Mouse (Mus musculus) spleen, adult 2 months (tissue): ENCODE measurements around the gene Gm5936. TPM values are rescaled to one million over a fixed set of nuclear protein-coding genes. Genes with fewer than 3 reads are reported as not detected.
"Not testable (repeated sequence)": the region's sequence is repeated elsewhere in the genome, so short reads cannot be mapped to it uniquely, and the experiment has no call there.

Experiments used
- DNase-seq, 2 experiments: peaks; one replicate each; pipeline versions ENCODE4 v3.0.0 to v3.0.0-alpha.2; 2012 to 2021; ENCODE audit warnings: low spot score in 2 of 2, low read depth in 1 of 2
- H3K27ac ChIP-seq: fragments of 200-500 bp; 2 replicates; pipeline ENCODE4 v1.5.1; 2012; ENCODE audit warnings: low read length, inconsistent platforms; ENCODE audit not compliant: insufficient read depth
- H3K27me3 ChIP-seq: fragments of 200-500 bp; 2 replicates; pipeline ENCODE4 v1.6.1; 2012; ENCODE audit warnings: mild to moderate bottlenecking, moderate library complexity, low read length, inconsistent platforms; ENCODE audit not compliant: control insufficient read depth, insufficient read depth
- H3K36me3 ChIP-seq: fragments of 200-500 bp; 2 replicates; pipeline ENCODE4 v1.6.1; 2012; ENCODE audit warnings: mild to moderate bottlenecking, low read length, inconsistent platforms; ENCODE audit not compliant: control insufficient read depth, insufficient read depth
- H3K4me1 ChIP-seq: fragments of 200-500 bp; 2 replicates; pipeline ENCODE4 v1.6.1; 2011; ENCODE audit warnings: inconsistent platforms; ENCODE audit not compliant: control insufficient read depth, insufficient read depth, insufficient read length
- H3K4me3 ChIP-seq: fragments of 200-500 bp; 2 replicates; pipeline ENCODE4 v1.5.1; 2011; ENCODE audit warnings: mild to moderate bottlenecking, inconsistent platforms; ENCODE audit not compliant: insufficient read depth, insufficient read length; ENCODE audit errors: extremely low read depth
- WGBS: fragments of 180-500 bp; shearing (Covaris S2); methylation state at CpG from one replicate; pipeline ENCODE4 v1.1.7; 2018; 5-methylcytosine and 5-hydroxymethylcytosine counted together
- polyA plus RNA-seq: library from polyadenylated mRNA; depleted of rRNA; stranded (reverse); fragments of >200 nt; gene quantifications from 2 replicates; pipeline ENCODE4 v1.2.3, GENCODE M21; 2012; rRNA removed

Gm5936 gene
- polyA plus RNA-seq, result not detected in 2 replicates

GRCm38 (mm10) chrX:74836842-74837522 lies at the start of gene Gm5936:
Gene Gm5936, plus strand, starts transcription at chrX:74837196.
- not testable (repeated sequence) for H3K4me3 ChIP-seq, DNase-seq, H3K36me3 ChIP-seq, H3K27me3 ChIP-seq, H3K4me1 ChIP-seq, H3K27ac ChIP-seq
- WGBS, result 52% methylated on average over 3 of the region's 5 CpGs

GRCm38 (mm10) chrX:74856104-74856503 lies 19.1 kb downstream of the Gm5936 start:
- not testable (repeated sequence) for H3K4me3 ChIP-seq, H3K36me3 ChIP-seq, H3K27ac ChIP-seq, H3K27me3 ChIP-seq, H3K4me1 ChIP-seq, DNase-seq
- WGBS, result 90% methylated on average over 12 of the region's 12 CpGs

- DNase-seq, result peak in 1 of 2 experiments; percentile 14
- H3K27me3 ChIP-seq, H3K36me3 ChIP-seq, H3K27ac ChIP-seq, H3K4me1 ChIP-seq, H3K4me3 ChIP-seq: not testable (repeated sequence)
- WGBS, result 28% methylated on average over 5 of the region's 6 CpGs
Observed at GRCm38 (mm10) chrX:74880123-74880522, 43.1 kb downstream of the Gm5936 start.

Other genes starting within 250 kb of the Gm5936 start
- gene Olfr1325, start 244.5 kb upstream of the Gm5936 start, polyA plus RNA-seq, result not detected in 2 replicates
- gene Gm5640, start 191.6 kb upstream of the Gm5936 start, polyA plus RNA-seq, result not detected in 2 replicates
- gene Gm6890, start 96.3 kb upstream of the Gm5936 start, polyA plus RNA-seq, result not detected in 2 replicates
- gene Gab3, start 248.3 kb downstream of the Gm5936 start, polyA plus RNA-seq, result 2.5 and 3.1 TPM in 2 replicates